Mouse (Mus musculus): ENCODE data around the gene Herc3.

DNA sequence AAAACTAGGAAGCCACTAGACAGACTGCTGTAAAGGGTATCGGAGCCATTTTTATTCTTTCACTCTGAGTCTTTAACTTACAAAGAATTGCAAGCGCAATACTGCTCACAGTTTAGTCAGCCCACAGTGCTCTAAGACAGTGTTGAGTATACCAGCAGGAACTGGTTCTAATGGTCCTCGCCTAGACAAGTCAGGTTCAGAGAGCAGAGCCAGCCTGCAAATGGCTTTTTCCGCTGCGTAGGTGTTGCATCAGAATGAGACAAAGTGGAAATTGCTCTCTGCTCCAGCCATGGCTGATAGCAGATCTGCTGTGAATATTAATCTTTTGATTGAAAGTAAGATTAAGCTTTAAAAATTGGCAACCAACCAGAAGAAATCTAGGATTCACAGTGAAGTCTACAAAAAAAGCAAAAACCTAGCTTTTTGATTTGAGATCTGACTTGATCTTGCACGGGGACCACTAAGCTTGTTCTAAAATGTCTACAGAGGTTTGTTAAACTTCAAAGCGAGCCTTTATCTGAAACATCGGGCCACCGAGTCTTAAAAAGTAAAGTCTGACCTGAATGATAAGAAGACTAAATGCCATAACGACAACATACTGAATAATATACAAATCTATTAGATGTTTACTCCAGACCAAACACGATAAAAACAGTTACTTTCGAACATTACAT lies 101.4 kb downstream of the Herc3 start:
- TF ChIP-seq CTCF (IDR thresholded peaks at IDR 0.05; ENCODE audit: borderline replicate concordance, insufficient read depth, low read depth, low read length) (no peak), POLR2A (IDR thresholded peaks at IDR 0.05; ENCODE audit: borderline replicate concordance, insufficient read depth, low read length) (no peak)
